ENCODE assay signal across 8 mouse cellular contexts in the genomic region with DNA sequence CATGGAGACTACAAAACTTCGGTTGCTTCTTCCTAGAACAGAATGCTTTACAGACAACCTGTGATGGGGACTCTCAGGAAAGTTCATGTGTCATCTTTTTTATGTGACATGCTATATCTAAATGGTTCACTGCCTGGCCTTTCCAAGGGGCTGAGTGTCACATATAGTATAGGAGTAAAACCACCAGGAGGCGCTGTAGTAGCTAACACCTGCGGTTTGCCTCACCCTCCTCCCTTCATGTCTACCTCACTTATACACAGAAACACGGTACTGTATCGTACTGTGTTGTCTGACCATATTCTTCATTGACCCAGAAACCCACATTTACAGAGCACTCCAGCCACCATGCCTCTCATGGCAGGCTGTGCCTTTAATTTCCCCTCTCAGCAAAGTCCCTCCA.
DNase-seq lines count a peak whose midpoint lies in the region; ATAC-seq and TF ChIP-seq lines count a peak whose summit lies in the region.

No protein-coding gene starts in this region.

- no peak overlapping the region for H3K4me2 ChIP-seq in hindbrain, embryonic 11.5 days (replicated peaks; ENCODE audit: low read depth, low read length)
- H3K4me2 ChIP-seq in hindbrain, embryonic 14.5 days (replicated peaks) = no peak overlapping the region
- no peak overlapping the region for H3K4me2 ChIP-seq in intestine, embryonic 15.5 days (replicated peaks)
- no peak overlapping the region for H3K4me2 ChIP-seq in lung, embryonic 15.5 days
- no peak overlapping the region for H3K4me2 ChIP-seq in stomach, postnatal 0 days (replicated peaks; ENCODE audit: low read depth)

- H3K27me3 ChIP-seq in hindbrain, embryonic 11.5 days (ENCODE audit: control insufficient read depth, insufficient read depth, low read length) = no peaks in the 10 kb centered on the region
- no peaks in the 10 kb centered on the region for H3K27me3 ChIP-seq in hindbrain, embryonic 14.5 days (ENCODE audit: control insufficient read depth, insufficient read depth, low read length)
- H3K27me3 ChIP-seq in intestine, embryonic 15.5 days (replicated peaks) = no peaks in the 10 kb centered on the region
- H3K27me3 ChIP-seq in lung, embryonic 15.5 days = no peaks in the 10 kb centered on the region
- H3K27me3 ChIP-seq in stomach, postnatal 0 days (ENCODE audit: control insufficient read depth, insufficient read depth, low read length) = no peaks in the 10 kb centered on the region

- H3K27ac ChIP-seq in hindbrain, embryonic 11.5 days (ENCODE audit: low read depth, low read length) = no peak overlapping the region
- H3K27ac ChIP-seq in hindbrain, embryonic 14.5 days = no peak overlapping the region
- H3K27ac ChIP-seq in ES-E14 (ENCODE audit: insufficient read depth, low read depth, low read length, poor library complexity, severe bottlenecking) = no peak overlapping the region
- no peak overlapping the region for H3K27ac ChIP-seq in intestine, embryonic 15.5 days
- no peak overlapping the region for H3K27ac ChIP-seq in lung, embryonic 15.5 days
- H3K27ac ChIP-seq in stomach, postnatal 0 days (replicated peaks) = no peak overlapping the region

- no peak for TF ChIP-seq EP300 in stomach, postnatal 0 days (optimal IDR thresholded peaks at IDR 0.05)

- in situ Hi-C loops in ES-E14 (cut with MboI; ENCODE audit: low sequenced_read_pairs in 2 of 2, unreplicated experiment in 2 of 2) = no loop called here

- H3K9me3 ChIP-seq in hindbrain, embryonic 11.5 days (ENCODE audit: control insufficient read depth, low read length) = no peaks in the 10 kb centered on the region
- no peaks in the 10 kb centered on the region for H3K9me3 ChIP-seq in hindbrain, embryonic 14.5 days (ENCODE audit: control insufficient read depth, low read length)
- no peaks in the 10 kb centered on the region for H3K9me3 ChIP-seq in ES-E14 (ENCODE audit: control insufficient read depth, insufficient read depth, low read depth, low read length)
- no peaks in the 10 kb centered on the region for H3K9me3 ChIP-seq in intestine, embryonic 15.5 days
- no peaks in the 10 kb centered on the region for H3K9me3 ChIP-seq in lung, embryonic 15.5 days
- H3K9me3 ChIP-seq in stomach, postnatal 0 days (ENCODE audit: control insufficient read depth, low read length) = no peaks in the 10 kb centered on the region

- DNase-seq in hindbrain, embryonic 11.5 days (ENCODE audit: low spot score) = peak; percentile 37
- DNase-seq in hindbrain, embryonic 14.5 days (ENCODE audit: low spot score) = no peak
- peak; percentile 34 for DNase-seq in ES-E14 (ENCODE audit: low read depth, low spot score)
- DNase-seq in c-Kit-positive CD71-positive TER-119-positive erythroid progenitor cells, embryonic 14.5 days (ENCODE audit: low spot score) = peak; percentile 62
- DNase-seq in stomach, postnatal 0 days (ENCODE audit: low spot score) = peak; percentile 48
- DNase-seq in ovary, postnatal 36 days (ENCODE audit: low spot score) = no peak

- 41% methylated on average over 5 of the region's 5 CpGs for WGBS in hindbrain, embryonic 11.5 days
- WGBS in hindbrain, embryonic 14.5 days = 50% methylated on average over 5 of the region's 5 CpGs
- 37% methylated on average over 5 of the region's 5 CpGs for whole genome bisulfite sequencing in intestine, embryonic 15.5 days
- 27% methylated on average over 5 of the region's 5 CpGs for WGBS in lung, embryonic 15.5 days
- 36% methylated on average over 5 of the region's 5 CpGs for WGBS in stomach, postnatal 0 days

- no peaks in the 10 kb centered on the region for H3K4me1 ChIP-seq in hindbrain, embryonic 11.5 days (replicated peaks; ENCODE audit: control insufficient read depth, insufficient read depth, low read length)
- no peaks in the 10 kb centered on the region for H3K4me1 ChIP-seq in hindbrain, embryonic 14.5 days (replicated peaks; ENCODE audit: control insufficient read depth, insufficient read depth, low read length)
- no peaks in the 10 kb centered on the region for H3K4me1 ChIP-seq in ES-E14 (ENCODE audit: control insufficient read depth in 2 of 2, insufficient read depth in 2 of 2, low read length in 2 of 2, poor library complexity in 1 of 2)
- H3K4me1 ChIP-seq in intestine, embryonic 15.5 days (replicated peaks) = no peaks in the 10 kb centered on the region
- H3K4me1 ChIP-seq in lung, embryonic 15.5 days = no peaks in the 10 kb centered on the region
- H3K4me1 ChIP-seq in stomach, postnatal 0 days (replicated peaks; ENCODE audit: control insufficient read depth, insufficient read depth) = no peaks in the 10 kb centered on the region

- no peak overlapping the region for H3K9ac ChIP-seq in hindbrain, embryonic 11.5 days (ENCODE audit: low read depth, low read length)
- no peak overlapping the region for H3K9ac ChIP-seq in hindbrain, embryonic 14.5 days
- no peak overlapping the region for H3K9ac ChIP-seq in ES-E14 (ENCODE audit: insufficient read depth, low read depth, low read length, poor library complexity, severe bottlenecking)
- H3K9ac ChIP-seq in intestine, embryonic 15.5 days = no peak overlapping the region
- H3K9ac ChIP-seq in lung, embryonic 15.5 days = no peak overlapping the region
- H3K9ac ChIP-seq in stomach, postnatal 0 days (ENCODE audit: low read length) = no peak overlapping the region

- no peak for ATAC-seq in hindbrain, embryonic 11.5 days (ENCODE audit: low FRiP score)
- no peak for ATAC-seq in hindbrain, embryonic 14.5 days (ENCODE audit: low FRiP score)
- peak; percentile 65; the same call in 1 of the 2 replicates for ATAC-seq in intestine, embryonic 15.5 days
- ATAC-seq in lung, embryonic 15.5 days (ENCODE audit: borderline replicate concordance, extremely low read depth, low FRiP score, low TSS enrichment) = peak; percentile 52; the same call in 1 of the 2 replicates
- peak; percentile 79 for ATAC-seq in stomach, postnatal 0 days (ENCODE audit: low FRiP score, low TSS enrichment)

- no peak overlapping the region for H3K4me3 ChIP-seq in hindbrain, embryonic 11.5 days (ENCODE audit: low read depth, low read length)
- no peak overlapping the region for H3K4me3 ChIP-seq in hindbrain, embryonic 14.5 days (replicated peaks; ENCODE audit: low read length)
- no peak overlapping the region for H3K4me3 ChIP-seq in ES-E14 (ENCODE audit: insufficient read depth in 1 of 2, low read depth in 1 of 2, low read length in 2 of 2, poor library complexity in 1 of 2, severe bottlenecking in 1 of 2)
- no peak overlapping the region for H3K4me3 ChIP-seq in intestine, embryonic 15.5 days (replicated peaks)
- H3K4me3 ChIP-seq in lung, embryonic 15.5 days = no peak overlapping the region
- no peak overlapping the region for H3K4me3 ChIP-seq in stomach, postnatal 0 days (ENCODE audit: low read depth, low read length)

- TF ChIP-seq CTCF in stomach, postnatal 0 days (IDR thresholded peaks at IDR 0.05; ENCODE audit: low read depth) = peak; percentile 77

- H3K36me3 ChIP-seq in hindbrain, embryonic 11.5 days (ENCODE audit: control insufficient read depth, insufficient read depth, low read length) = no peaks in the 10 kb centered on the region
- H3K36me3 ChIP-seq in hindbrain, embryonic 14.5 days (replicated peaks; ENCODE audit: control insufficient read depth, insufficient read depth) = no peaks in the 10 kb centered on the region
- H3K36me3 ChIP-seq in ES-E14 (ENCODE audit: control insufficient read depth, insufficient read depth, low read length, poor library complexity, severe bottlenecking) = no peaks in the 10 kb centered on the region
- H3K36me3 ChIP-seq in intestine, embryonic 15.5 days = no peaks in the 10 kb centered on the region
- H3K36me3 ChIP-seq in lung, embryonic 15.5 days = no peaks in the 10 kb centered on the region
- H3K36me3 ChIP-seq in stomach, postnatal 0 days (ENCODE audit: control insufficient read depth, insufficient read depth, low read length) = no peaks in the 10 kb centered on the region

TF ChIP-seq in ES-E14, 5 proteins besides CTCF, POLR2A, EP300 and RAD21:
- TF ChIP-seq MAFK (IDR thresholded peaks at IDR 0.05; ENCODE audit: insufficient read depth, low read depth, low read length) = no peak
- TF ChIP-seq CHD2 (IDR thresholded peaks at IDR 0.05; ENCODE audit: low read depth, low read length) = no peak
- TF ChIP-seq ZC3H11A (IDR thresholded peaks at IDR 0.05; ENCODE audit: borderline replicate concordance, low read depth, low read length) = 0 out of 2 replicates have a peak, but pooled peaks have one; percentile 14
- TF ChIP-seq HCFC1 (IDR thresholded peaks at IDR 0.05; ENCODE audit: borderline replicate concordance, insufficient read depth, low read length) = no peak
- TF ChIP-seq ZNF384 (IDR thresholded peaks at IDR 0.05; ENCODE audit: low read depth, low read length) = no peak

Comparison
In these comparisons a context has a peak if more than half of its experiments do, and no peak if none do; other contexts are left out.
1. DNase-seq: peak in hindbrain, embryonic 11.5 days (single experiment), ES-E14 (single experiment), c-Kit-positive CD71-positive TER-119-positive erythroid progenitor cells, embryonic 14.5 days (single experiment) and stomach, postnatal 0 days (single experiment); none in hindbrain, embryonic 14.5 days (single experiment) and ovary, postnatal 36 days (single experiment).
2. ATAC-seq: peak in intestine, embryonic 15.5 days (single experiment), lung, embryonic 15.5 days (single experiment) and stomach, postnatal 0 days (single experiment); none in hindbrain, embryonic 11.5 days (single experiment) and hindbrain, embryonic 14.5 days (single experiment).